Mouse (Mus musculus) ES-Bruce4 (cell line): ENCODE measurements around the gene Unc45b.

ENCODE experiments used
- CTCF ChIP-seq: IDR thresholded peaks from one replicate; pipeline ENCODE4 v1.8.1; 2011; ENCODE audit warnings: low read depth, low read length
- POLR2A ChIP-seq: IDR thresholded peaks from one replicate; pipeline ENCODE4 v1.8.1; 2011; ENCODE audit warnings: low read length; ENCODE audit not compliant: insufficient read depth

DNA sequence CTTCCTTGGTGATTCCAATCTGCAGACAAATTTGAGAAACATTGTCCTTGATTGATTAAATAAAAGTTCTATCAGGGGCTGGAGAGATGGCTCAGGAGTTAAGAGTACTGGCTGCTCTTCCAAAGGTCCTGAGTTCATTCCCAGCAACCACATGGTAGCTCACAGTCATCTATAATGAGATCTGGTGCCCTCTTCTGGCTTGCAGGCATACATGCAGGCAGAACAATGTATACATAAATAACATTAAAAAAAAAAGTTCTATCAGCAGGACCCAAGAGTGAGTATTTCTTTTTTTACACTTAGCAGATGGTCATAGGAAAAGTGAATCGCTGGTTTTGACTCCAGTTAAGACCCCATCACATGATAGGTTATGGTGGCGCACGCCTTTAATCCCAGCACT, 23.8 kb upstream of the Unc45b start:
- TF ChIP-seq CTCF (no peak), POLR2A (no peak)
